Mouse (Mus musculus): ENCODE measurements around the gene Ccdc71.

DNA sequence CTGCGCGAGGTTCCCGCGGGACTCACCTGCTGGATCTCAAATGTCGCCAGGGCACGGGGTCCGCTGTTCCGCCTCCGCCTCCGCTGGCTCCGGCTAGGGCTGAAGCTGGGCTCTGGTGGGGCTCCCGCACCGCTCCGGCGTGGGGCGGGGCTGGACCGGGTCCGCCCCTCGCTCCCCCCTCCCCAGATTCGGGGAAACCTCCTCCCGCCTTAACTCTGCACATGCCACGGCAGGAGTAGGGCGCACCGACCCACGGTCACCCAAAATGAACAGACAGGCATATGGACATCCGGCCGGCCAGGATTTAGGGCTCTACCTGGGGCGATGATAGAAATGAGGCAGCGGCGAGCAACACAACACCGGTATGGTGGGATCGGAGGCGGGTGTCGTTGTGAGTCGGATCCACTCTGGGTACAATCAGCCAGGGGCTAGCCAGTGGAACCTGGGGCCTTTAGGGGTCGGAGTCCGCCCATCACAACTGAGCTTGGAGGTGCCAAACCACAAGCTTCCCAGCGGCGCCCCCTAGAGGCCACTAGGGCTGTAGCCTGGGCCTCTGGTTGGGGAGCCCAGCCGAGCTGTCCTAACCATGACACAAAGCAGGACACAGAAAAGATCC is 7.9 kb upstream of the Ccdc71 start:
- TF ChIP-seq GATA1 (IDR thresholded peaks at IDR 0.05; ENCODE audit: borderline replicate concordance, low read length) (no peak), FLI1 (IDR thresholded peaks at IDR 0.05; ENCODE audit: low read length) (no peak)
